Mouse (Mus musculus) bone marrow macrophage, adult 2 months (primary cell): ENCODE measurements around the gene Cfap61. TPM values are rescaled to one million over a fixed set of nuclear protein-coding genes. Genes with fewer than 3 reads are reported as not detected.

Source experiments
- H3K27ac ChIP-seq: 2 replicates; pipeline ENCODE4 v1.5.1; 2012; ENCODE audit warnings: low read depth, low read length; ENCODE audit not compliant: insufficient read depth
- H3K4me1 ChIP-seq: 2 replicates; pipeline ENCODE4 v1.6.1; 2012; ENCODE audit warnings: low read length; ENCODE audit not compliant: control insufficient read depth, insufficient read depth
- H3K4me3 ChIP-seq: 2 replicates; pipeline ENCODE4 v1.5.1; 2012; ENCODE audit warnings: mild to moderate bottlenecking, low read length, moderate library complexity; ENCODE audit not compliant: insufficient read depth
- CTCF ChIP-seq: IDR thresholded peaks from 2 replicates; pipeline ENCODE4 v1.5.1; 2012; ENCODE audit warnings: low read depth, mild to moderate bottlenecking, low read length, moderate library complexity
- POLR2A ChIP-seq: IDR thresholded peaks from 2 replicates; pipeline ENCODE4 v1.6.1; 2012; ENCODE audit warnings: mild to moderate bottlenecking, low read depth, low read length, borderline replicate concordance
- polyA plus RNA-seq: library from polyadenylated mRNA; stranded (reverse); fragments of >200 nt; gene quantifications from 2 replicates; pipeline ENCODE4 v1.2.4, GENCODE M21; 2012; ENCODE audit not compliant: missing spikeins, insufficient read depth, insufficient read length

Cfap61 gene
- polyA plus RNA-seq, 1 experiment, result not detected

- TF ChIP-seq CTCF (no peak), POLR2A (no peak)
- peak overlapping the region; percentile 95 for H3K4me3 ChIP-seq
- peaks cover 34% of the 10 kb centered on the region for H3K4me1 ChIP-seq
- H3K27ac ChIP-seq, result peak overlapping the region; percentile 79
These were observed 31.3 kb upstream of the Cfap61 start for GRCm38 (mm10) chr2:145903061-145903901.

DNA sequence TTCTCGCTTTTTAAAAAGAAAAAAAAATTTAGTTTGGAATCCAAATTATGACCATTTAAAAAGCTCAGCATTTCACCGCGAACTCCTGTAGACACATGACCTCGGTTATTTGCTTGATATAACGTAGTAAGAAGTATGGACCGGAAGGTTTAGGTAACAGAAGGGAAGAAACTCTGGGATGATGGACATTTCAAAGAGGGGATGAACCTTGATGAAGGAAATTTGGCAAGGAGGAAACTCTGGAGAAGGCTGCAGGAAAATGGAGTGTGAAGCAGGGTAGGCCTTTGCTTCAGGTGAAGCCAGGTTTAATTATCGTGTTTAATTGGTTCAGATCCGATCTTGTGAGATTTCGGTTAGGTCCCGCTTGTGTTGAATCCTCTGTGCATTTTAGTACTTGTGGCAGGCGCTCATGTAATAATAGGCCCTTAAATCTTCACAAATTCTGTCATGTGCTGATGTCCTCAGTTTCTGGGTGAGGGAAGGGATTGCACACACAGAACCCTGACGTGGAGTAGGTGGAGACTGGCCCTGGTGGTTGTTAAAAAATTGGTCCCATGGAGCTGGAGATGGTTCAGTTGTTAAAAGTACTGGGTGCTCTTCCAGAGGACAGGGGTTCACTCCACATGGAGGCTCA, 30.5 kb upstream of the Cfap61 start:
- Histone ChIP-seq H3K4me1 (peaks cover 32% of the 10 kb centered on the region), H3K4me3 (peak overlapping the region; percentile 95), H3K27ac (peak overlapping the region; percentile 79)
- TF ChIP-seq CTCF, result no peak
- no peak for TF ChIP-seq POLR2A

- Histone ChIP-seq H3K27ac (peak overlapping the region; percentile 79), H3K4me1 (peaks cover 28% of the 10 kb centered on the region), H3K4me3 (peak overlapping the region; percentile 95)
- TF ChIP-seq CTCF, result no peak
- TF ChIP-seq POLR2A, result no peak
These were observed 29.4 kb upstream of the Cfap61 start for GRCm38 (mm10) chr2:145905156-145905555.

DNA sequence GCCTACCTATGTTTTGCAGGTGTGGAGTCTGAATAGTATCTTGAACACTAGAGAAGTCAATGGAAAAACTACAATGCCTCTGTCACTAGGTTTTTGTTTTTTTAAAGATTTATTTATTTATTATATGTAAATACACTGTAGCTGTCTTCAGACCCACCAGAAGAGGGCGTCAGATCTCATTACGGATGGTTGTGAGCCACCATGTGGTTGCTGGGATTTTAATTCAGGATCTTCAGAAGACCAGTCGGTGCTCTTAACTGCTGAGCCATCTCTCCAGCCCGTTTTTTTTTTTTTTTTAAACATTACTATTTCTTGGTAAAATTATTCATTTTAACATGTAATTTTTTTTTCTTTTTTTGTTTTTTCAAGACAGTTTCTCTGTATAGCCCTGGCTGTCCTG, 28.7 kb upstream of the Cfap61 start:
- Histone ChIP-seq H3K4me1 (peaks cover 25% of the 10 kb centered on the region), H3K4me3 (peak overlapping the region; percentile 95), H3K27ac (peak overlapping the region; percentile 79)

- Histone ChIP-seq H3K27ac (no peak overlapping the region), H3K4me3 (no peak overlapping the region), H3K4me1 (no peaks in the 10 kb centered on the region)
- TF ChIP-seq POLR2A, result no peak
- TF ChIP-seq CTCF, result no peak
These were observed 13.5 kb upstream of the Cfap61 start for GRCm38 (mm10) chr2:145920941-145921650.

- TF ChIP-seq POLR2A (no peak), CTCF (no peak)
- H3K4me1 ChIP-seq, result peaks cover 4% of the 10 kb centered on the region
- no peak overlapping the region for H3K4me3 ChIP-seq
- no peak overlapping the region for H3K27ac ChIP-seq
These were observed 2.4 kb downstream of the Cfap61 start for GRCm38 (mm10) chr2:145936975-145937374.

DNA sequence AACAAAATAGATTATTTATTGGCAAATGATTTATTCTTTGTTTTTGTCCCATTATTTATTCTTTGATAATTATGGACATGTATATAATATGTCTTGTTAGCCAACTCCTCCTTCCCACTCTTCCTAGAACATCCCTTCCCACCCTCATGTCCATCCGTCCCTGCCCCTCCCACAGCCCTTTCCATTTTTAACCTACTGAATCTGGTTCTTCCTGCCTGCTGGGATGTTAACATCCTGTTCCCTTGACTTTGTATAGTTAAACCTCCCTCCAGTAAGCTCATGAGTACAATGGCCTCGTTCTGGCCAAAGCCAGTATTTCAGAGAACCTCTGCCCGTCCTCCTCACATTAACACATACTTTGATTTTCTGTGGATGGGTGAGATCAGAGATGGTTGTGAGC, 6.8 kb downstream of the Cfap61 start:
- Histone ChIP-seq H3K4me1 (no peaks in the 10 kb centered on the region), H3K4me3 (no peak overlapping the region), H3K27ac (no peak overlapping the region)
- TF ChIP-seq POLR2A, result no peak
- TF ChIP-seq CTCF, result no peak

DNA sequence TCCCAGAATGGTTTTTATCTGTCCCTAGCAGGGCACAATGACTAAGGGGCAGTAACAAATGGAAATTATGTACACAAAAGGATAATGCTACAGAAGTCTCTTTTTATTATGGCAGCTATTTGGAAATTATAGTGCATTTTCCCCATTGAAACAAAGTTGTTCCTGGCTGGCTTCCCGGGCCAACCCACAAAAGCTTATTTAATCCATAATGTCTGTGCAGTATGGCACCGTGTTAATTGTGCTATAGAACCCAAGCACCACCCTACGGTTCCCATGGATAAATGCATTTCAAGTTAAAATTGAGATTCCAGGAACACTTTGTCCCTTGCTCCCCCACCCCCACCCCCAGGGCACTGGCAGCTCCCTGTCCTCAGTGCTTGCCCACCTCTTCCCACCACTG, 9.7 kb downstream of the Cfap61 start:
- Histone ChIP-seq H3K4me1 (no peaks in the 10 kb centered on the region), H3K4me3 (no peak overlapping the region), H3K27ac (no peak overlapping the region)
- no peak for TF ChIP-seq CTCF
- TF ChIP-seq POLR2A, result no peak

GRCm38 (mm10) chr2:145948402-145948954, 13.9 kb downstream of the Cfap61 start:
- Histone ChIP-seq H3K4me3 (no peak overlapping the region), H3K27ac (no peak overlapping the region), H3K4me1 (peaks cover 12% of the 10 kb centered on the region)
- TF ChIP-seq CTCF, result no peak
- TF ChIP-seq POLR2A, result no peak
